Mouse (Mus musculus) thymus, postnatal 14 days (tissue): ENCODE results near the gene Gm21650.
"Not testable (repeated sequence)": the region's sequence is repeated elsewhere in the genome, so short reads cannot be mapped to it uniquely, and the experiment has no call there.

Experiments
- DNase-seq: peaks from one replicate; pipeline ENCODE4 v3.0.0; 2021

Gm21650 gene

DNA sequence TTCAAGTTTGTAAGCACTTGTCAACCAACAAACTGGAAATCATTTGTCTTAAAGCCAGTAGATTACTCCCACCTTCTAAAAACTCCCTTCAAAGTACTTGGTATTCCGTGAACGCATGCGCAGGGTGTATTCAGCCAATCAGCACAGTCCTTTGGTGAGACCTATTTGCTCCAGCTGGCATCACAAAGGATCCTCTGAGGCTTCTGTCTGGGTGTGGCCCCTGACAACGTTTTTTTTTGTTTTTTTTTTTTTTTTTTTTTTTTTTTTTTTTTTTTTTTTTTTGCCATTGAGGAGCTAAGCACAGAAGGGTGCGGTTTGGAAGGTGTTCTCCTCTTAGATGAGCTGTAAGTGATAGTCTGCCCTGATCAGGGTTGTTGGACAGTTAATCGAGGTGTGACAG lies at the start of gene Gm21650:
TSS of gene Gm21650 (plus strand) at position 301 of the 400 bp plus-strand sequence.
- DNase-seq, result not testable (repeated sequence)
